Mouse (Mus musculus) lung, postnatal 0 days (tissue): ENCODE results near the gene Ahdc1. TPM values are rescaled to one million over a fixed set of nuclear protein-coding genes. Genes with fewer than 3 reads are reported as not detected.

Experiments used
- ATAC-seq: fragments of 200-750 bp; cut with Nextera tagmentation; 2 replicates; pipeline ENCODE4 v1.8.0; 2017; ENCODE audit warnings: moderate library complexity
- DNase-seq: peaks from one replicate; pipeline ENCODE4 v3.0.0-alpha.2; 2016; ENCODE audit warnings: low spot score
- H3K27ac ChIP-seq: fragments of 300-500 bp; sonication (generic); 2 replicates; pipeline ENCODE4 v1.5.1; 2014; ENCODE audit warnings: antibody characterized with exemption, mild to moderate bottlenecking, low read length, mixed read lengths
- H3K27me3 ChIP-seq: fragments of 300-500 bp; sonication (generic); replicated peaks from 2 replicates; pipeline ENCODE4 v1.6.1; 2014; ENCODE audit warnings: low read length, mixed read lengths; ENCODE audit not compliant: insufficient read depth
- H3K36me3 ChIP-seq: fragments of 300-500 bp; sonication (generic); 2 replicates; pipeline ENCODE4 v1.6.1; 2014; ENCODE audit warnings: low read length, mixed read lengths; ENCODE audit not compliant: insufficient read depth
- H3K4me1 ChIP-seq: fragments of 300-500 bp; sonication (generic); 2 replicates; pipeline ENCODE4 v1.6.1; 2014; ENCODE audit warnings: antibody characterized with exemption, low read depth, low read length, mixed read lengths; ENCODE audit not compliant: insufficient read depth
- H3K4me2 ChIP-seq: fragments of 300-500 bp; sonication (generic); replicated peaks from 2 replicates; pipeline ENCODE4 v1.6.1; 2014; ENCODE audit warnings: low read depth, mild to moderate bottlenecking, low read length, moderate library complexity, mixed read lengths
- H3K4me3 ChIP-seq: fragments of 300-500 bp; sonication (generic); 2 replicates; pipeline ENCODE4 v1.5.1; 2014; ENCODE audit warnings: low read depth, low read length
- H3K9ac ChIP-seq: fragments of 300-500 bp; sonication (generic); replicated peaks from 2 replicates; pipeline ENCODE4 v1.6.1; 2014; ENCODE audit warnings: low read depth, mild to moderate bottlenecking
- H3K9me3 ChIP-seq: fragments of 300-500 bp; sonication (generic); 2 replicates; pipeline ENCODE4 v1.6.1; 2016; ENCODE audit warnings: low read length, mixed read lengths
- CTCF ChIP-seq: IDR thresholded peaks from 2 replicates; pipeline ENCODE4 v1.5.1; 2016; ENCODE audit warnings: antibody characterized with exemption, mild to moderate bottlenecking
- EP300 ChIP-seq: IDR thresholded peaks from 2 replicates; pipeline ENCODE4 v1.6.1; 2016; ENCODE audit warnings: antibody characterized with exemption, mild to moderate bottlenecking, control low read depth
- WGBS: fragments of 180-500 bp; shearing (Covaris S2); extraction: QIAGEN DNeasy Blood & Tissue Kit; methylation state at CpG from one replicate; pipeline ENCODE4 v1.1.7; 2014; 5-methylcytosine and 5-hydroxymethylcytosine counted together
- polyA plus RNA-seq: library from polyadenylated mRNA; unstranded; fragments of >200 nt; fragmentation: Nextera tagmentation; extraction: Ambion mirVana; gene quantifications from 2 replicates; pipeline ENCODE4 v1.2.1, GENCODE M21; 2015

The Ahdc1 gene
- polyA plus RNA-seq, 1 experiment from 2014 or later = 3.9 TPM

DNA sequence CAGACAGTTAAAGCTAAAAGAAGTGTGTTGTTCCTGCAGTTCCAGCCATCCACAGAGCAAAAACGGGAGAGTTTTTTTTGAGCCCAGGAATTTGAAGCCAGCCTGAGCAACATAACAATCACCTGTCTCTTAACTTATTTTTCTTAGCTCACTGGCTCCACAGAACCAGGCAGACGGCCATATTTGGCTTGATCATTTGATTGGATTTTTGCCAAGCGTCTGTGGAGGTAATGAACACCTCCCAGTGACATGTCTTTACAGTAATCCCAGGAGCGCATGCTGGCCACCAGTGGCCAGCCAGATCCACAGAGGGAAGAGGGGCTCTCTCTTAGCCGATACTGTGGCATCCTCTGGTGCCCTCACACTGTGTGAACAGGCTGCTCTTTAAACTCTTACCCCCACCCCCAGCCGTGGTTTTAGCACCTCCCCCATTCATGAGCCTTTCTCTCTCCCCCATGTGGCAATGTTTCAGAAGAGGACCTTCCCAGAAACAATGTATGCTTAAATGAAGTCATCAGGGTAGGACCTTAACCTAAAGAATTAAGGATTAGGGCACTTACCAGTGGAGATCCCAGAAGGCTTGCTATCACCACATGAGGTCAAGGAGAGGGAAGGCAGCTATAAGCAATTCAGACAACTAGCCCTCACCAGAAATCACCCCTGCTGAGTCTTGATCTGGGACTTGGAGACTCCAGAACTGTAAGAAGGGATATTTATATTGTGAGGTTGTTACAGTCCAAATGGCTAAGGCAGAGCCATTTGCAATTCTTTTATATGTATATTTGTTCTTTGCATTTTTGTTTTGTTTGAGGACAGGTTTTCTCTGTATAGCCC is 42.7 kb upstream of the Ahdc1 start:
- Histone ChIP-seq H3K27me3 (no peaks in the 10 kb centered on the region), H3K4me2 (no peak overlapping the region), H3K4me1 (no peaks in the 10 kb centered on the region), H3K4me3 (no peak overlapping the region), H3K27ac (no peak overlapping the region), H3K9me3 (no peaks in the 10 kb centered on the region), H3K36me3 (no peaks in the 10 kb centered on the region), H3K9ac (no peak overlapping the region)
- WGBS = 36% methylated on average over 6 of the region's 6 CpGs
- DNase-seq = no peak
- TF ChIP-seq CTCF (no peak), EP300 (no peak)
- ATAC-seq = no peak

DNA sequence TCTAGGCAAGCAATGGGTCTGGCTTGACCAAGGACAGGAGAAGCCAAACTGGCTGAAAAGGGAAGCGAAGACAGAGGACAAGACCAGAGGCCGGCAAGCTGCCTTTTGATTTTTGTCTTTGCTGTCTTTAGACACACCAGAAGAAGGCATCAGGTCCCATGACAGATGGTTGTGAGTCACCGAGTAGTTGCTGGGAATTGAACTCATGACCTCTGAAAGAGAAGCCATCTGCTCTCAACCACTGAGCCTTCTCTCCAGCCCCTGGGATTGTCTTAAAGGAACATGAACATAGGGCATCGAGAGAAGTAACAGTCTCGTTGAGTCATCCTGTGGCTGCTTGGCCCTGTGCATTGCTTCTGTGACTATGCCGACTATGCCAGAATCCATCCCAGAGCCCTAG is 39.5 kb upstream of the Ahdc1 start:
- Histone ChIP-seq H3K27ac (no peak overlapping the region), H3K4me1 (peaks cover 15% of the 10 kb centered on the region; the same call in 1 of the 2 replicates), H3K4me3 (no peak overlapping the region), H3K9me3 (no peaks in the 10 kb centered on the region), H3K36me3 (no peaks in the 10 kb centered on the region), H3K4me2 (no peak overlapping the region), H3K27me3 (no peaks in the 10 kb centered on the region), H3K9ac (no peak overlapping the region)
- ATAC-seq (no peak), DNase-seq (no peak)
- 64% methylated on average over 6 of the region's 6 CpGs for WGBS
- TF ChIP-seq EP300 (no peak), CTCF (no peak)

DNA sequence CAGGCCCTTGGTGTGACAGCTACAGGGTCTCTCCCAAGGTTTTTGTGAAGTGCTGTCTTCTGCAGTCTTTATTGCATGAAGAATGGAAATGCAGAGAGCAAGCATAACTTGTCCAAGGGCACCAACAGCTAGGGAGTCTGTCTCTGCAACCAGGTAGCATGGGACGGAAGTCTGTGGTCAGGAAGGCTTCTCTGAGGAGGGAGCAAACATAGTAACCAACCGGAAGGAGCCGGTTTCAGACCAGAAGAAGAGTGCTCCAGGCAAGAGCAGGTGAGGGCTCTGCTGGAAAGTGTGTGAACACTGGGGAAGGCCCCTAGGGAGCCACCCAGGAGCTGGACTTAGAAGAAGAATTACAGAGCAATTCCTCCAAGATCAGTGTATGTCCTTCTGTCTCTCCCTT is 39.0 kb upstream of the Ahdc1 start:
- Histone ChIP-seq H3K36me3 (no peaks in the 10 kb centered on the region), H3K4me3 (no peak overlapping the region), H3K4me2 (no peak overlapping the region), H3K9ac (no peak overlapping the region), H3K9me3 (no peaks in the 10 kb centered on the region), H3K27me3 (no peaks in the 10 kb centered on the region), H3K4me1 (peaks cover 19% of the 10 kb centered on the region; the same call in 1 of the 2 replicates), H3K27ac (no peak overlapping the region)
- no peak for ATAC-seq
- DNase-seq = peak; percentile 21
- TF ChIP-seq EP300 (no peak), CTCF (no peak)
- WGBS = 50% methylated on average over 3 of the region's 3 CpGs

DNA sequence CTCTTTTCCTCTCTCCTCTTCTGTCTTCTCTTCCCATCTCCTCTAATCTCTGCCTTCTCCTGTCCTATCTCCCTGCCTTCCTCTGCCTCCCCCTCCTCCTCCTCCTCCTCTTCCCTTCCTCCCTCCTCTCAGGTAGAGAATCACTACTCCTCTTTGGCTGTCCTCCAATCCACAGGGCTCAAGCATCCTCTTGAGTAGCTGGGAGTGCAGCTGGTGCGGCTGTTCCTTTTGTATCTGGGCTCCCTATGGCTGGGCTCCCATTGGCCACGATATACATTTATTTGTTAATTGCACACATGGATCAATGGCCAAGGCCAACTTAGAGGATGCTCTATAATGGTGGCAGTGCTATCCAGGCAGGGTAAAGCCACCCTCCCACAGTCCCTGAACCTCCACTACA is 38.5 kb upstream of the Ahdc1 start:
- H3K27me3 ChIP-seq = no peaks in the 10 kb centered on the region
- no peak overlapping the region for H3K9ac ChIP-seq
- no peaks in the 10 kb centered on the region for H3K36me3 ChIP-seq
- DNase-seq (no peak), ATAC-seq (no peak)
- TF ChIP-seq CTCF (no peak), EP300 (no peak)
- H3K4me3 ChIP-seq = no peak overlapping the region
- WGBS = 31% methylated on average over 2 of the region's 2 CpGs
- peaks cover 19% of the 10 kb centered on the region; the same call in 1 of the 2 replicates for H3K4me1 ChIP-seq
- H3K27ac ChIP-seq = no peak overlapping the region
- H3K4me2 ChIP-seq = no peak overlapping the region
- no peaks in the 10 kb centered on the region for H3K9me3 ChIP-seq

DNA sequence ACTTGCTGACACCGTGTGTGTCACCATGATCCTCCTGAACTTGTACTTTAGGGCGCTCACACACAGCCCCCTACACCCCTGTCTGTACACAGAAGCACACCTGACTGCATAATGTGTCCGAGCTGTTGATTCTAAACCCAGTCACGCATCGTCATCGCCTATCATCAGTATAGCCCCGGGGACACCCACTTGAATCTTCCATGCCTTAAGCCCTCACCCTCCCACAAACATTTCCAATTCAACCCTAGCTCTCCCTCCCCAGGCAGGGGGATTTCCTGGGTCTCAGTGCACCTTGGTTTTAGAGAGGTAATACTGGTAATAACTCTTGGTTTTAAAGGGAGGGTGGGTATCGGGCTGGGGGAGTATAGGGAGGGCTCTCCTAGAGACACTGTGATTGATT is 37.9 kb upstream of the Ahdc1 start:
- Histone ChIP-seq H3K4me3 (no peak overlapping the region), H3K9me3 (no peaks in the 10 kb centered on the region), H3K9ac (no peak overlapping the region), H3K36me3 (no peaks in the 10 kb centered on the region), H3K27me3 (no peaks in the 10 kb centered on the region), H3K4me1 (peaks cover 19% of the 10 kb centered on the region; the same call in 1 of the 2 replicates), H3K27ac (no peak overlapping the region), H3K4me2 (no peak overlapping the region)
- ATAC-seq (no peak), DNase-seq (no peak)
- WGBS = 66% methylated on average over 8 of the region's 8 CpGs
- TF ChIP-seq CTCF = no peak
- no peak for TF ChIP-seq EP300

DNA sequence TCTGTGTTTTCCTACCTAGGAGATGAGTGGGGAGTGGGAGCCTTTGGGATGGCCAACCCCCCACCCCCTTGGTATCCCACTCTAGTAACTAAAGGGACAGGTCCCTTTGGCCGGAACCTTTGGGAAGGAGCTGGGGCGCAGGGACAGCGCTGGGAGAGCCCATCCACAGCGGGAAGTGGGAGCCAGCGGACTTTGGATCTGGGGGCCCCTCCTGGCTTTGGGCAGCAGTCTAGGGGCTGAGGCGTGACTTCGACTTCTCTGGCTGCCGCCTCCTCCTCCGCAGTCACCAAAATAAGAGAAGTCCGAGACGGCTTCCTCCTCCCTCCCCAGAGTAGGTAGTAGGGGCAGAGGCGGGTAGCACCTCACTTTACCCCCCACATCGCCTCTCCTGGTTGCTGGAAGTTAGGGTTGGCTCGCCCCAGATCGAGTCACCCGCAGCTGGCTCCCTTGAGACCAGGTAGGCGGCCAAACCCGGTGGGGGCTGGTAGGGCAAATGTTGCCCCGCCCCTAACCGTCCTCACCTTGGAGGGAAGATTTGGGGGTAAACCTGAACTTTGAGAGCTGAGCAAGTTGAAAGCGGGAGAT is 37.2 kb upstream of the Ahdc1 start, which contains the start of gene Fgr:
Gene Fgr, plus strand, starts transcription at position 282 of the 585 bp plus-strand sequence.
- TF ChIP-seq CTCF = no peak
- TF ChIP-seq EP300 = no peak
- no peak for ATAC-seq
- Histone ChIP-seq H3K36me3 (no peaks in the 10 kb centered on the region), H3K27ac (peak within 1 kb of the TSS; percentile 54), H3K4me3 (peak within 1 kb of the TSS; percentile 15), H3K4me1 (peaks cover 19% of the 10 kb centered on the region; the same call in 1 of the 2 replicates), H3K27me3 (no peaks in the 10 kb centered on the region), H3K9ac (no peak within 1 kb of the TSS), H3K4me2 (peak within 1 kb of the TSS; percentile 43), H3K9me3 (no peaks in the 10 kb centered on the region)
- peak; percentile 22 for DNase-seq
- WGBS = 30% methylated on average over 21 of the region's 21 CpGs
